Mouse (Mus musculus): ENCODE measurements at regions not wholly inside any gene's neighbourhood (a gene's known extent, or its start where the extent isn't known, plus 50 kb on each side); places are given as distances from the start of the nearest gene placed in this dataset.

GRCm38 (mm10) chr6:67179416-67179815 lies 58.6 kb upstream of the Serbp1 start:
- no peaks in the 10 kb centered on the region for H3K36me3 ChIP-seq (replicated peaks; ENCODE audit: control insufficient read depth, insufficient read depth, low read length)
- WGBS = 64% methylated on average over 7 of the region's 7 CpGs
- no peak overlapping the region for H3K9ac ChIP-seq (replicated peaks; ENCODE audit: low read depth, low read length)
- no peak for DNase-seq (ENCODE audit: low spot score)
- peaks cover 23% of the 10 kb centered on the region for H3K4me1 ChIP-seq (ENCODE audit: control insufficient read depth, insufficient read depth)
- no peaks in the 10 kb centered on the region; the same call in 1 of the 2 replicates for H3K9me3 ChIP-seq (replicated peaks; ENCODE audit: control insufficient read depth, low read length)
- H3K4me3 ChIP-seq (ENCODE audit: low read depth, low read length) = no peak overlapping the region
- no peak overlapping the region for H3K27ac ChIP-seq (ENCODE audit: low read depth)
- no peaks in the 10 kb centered on the region for H3K27me3 ChIP-seq (ENCODE audit: control insufficient read depth, insufficient read depth, low read length)
- ATAC-seq (ENCODE audit: insufficient read depth, low read depth) = no peak
- no peak overlapping the region for H3K4me2 ChIP-seq (ENCODE audit: low read depth, low read length)
- TF ChIP-seq EP300 (IDR thresholded peaks at IDR 0.05; ENCODE audit: low read depth) (no peak), CTCF (IDR thresholded peaks at IDR 0.05; ENCODE audit: low read depth) (no peak)

DNA sequence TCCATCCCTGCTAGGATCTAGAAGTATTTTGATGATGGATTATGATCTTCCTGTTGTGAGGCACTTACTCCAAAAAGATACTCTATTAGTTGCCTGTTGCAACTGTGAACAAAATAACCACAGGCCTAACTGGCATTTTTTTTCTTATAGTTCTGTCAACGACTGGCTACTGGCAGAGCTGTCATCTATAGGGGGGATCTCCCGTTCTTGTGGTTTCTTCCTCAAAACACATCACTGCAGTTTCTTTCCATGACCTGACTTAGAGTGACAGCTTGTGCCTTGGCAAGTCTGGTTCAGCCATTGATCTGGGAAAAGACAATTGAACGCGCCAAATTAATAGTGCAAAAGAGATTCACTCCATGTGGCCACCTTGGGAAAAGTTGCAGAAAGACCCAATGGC lies 59.4 kb upstream of the Serbp1 start:
- Histone ChIP-seq H3K4me2 (ENCODE audit: low read depth, low read length) (no peak overlapping the region), H3K36me3 (replicated peaks; ENCODE audit: control insufficient read depth, insufficient read depth, low read length) (no peaks in the 10 kb centered on the region), H3K4me1 (ENCODE audit: control insufficient read depth, insufficient read depth) (peaks cover 23% of the 10 kb centered on the region), H3K4me3 (ENCODE audit: low read depth, low read length) (no peak overlapping the region), H3K9me3 (replicated peaks; ENCODE audit: control insufficient read depth, low read length) (no peaks in the 10 kb centered on the region; the same call in 1 of the 2 replicates), H3K9ac (replicated peaks; ENCODE audit: low read depth, low read length) (no peak overlapping the region), H3K27me3 (ENCODE audit: control insufficient read depth, insufficient read depth, low read length) (no peaks in the 10 kb centered on the region), H3K27ac (ENCODE audit: low read depth) (0 out of 2 replicates have a peak overlapping the region, but pooled peaks have one; percentile 6)
- WGBS = 81% methylated on average over 4 of the region's 4 CpGs
- TF ChIP-seq CTCF (IDR thresholded peaks at IDR 0.05; ENCODE audit: low read depth) (no peak), EP300 (IDR thresholded peaks at IDR 0.05; ENCODE audit: low read depth) (no peak)
- no peak for DNase-seq (ENCODE audit: low spot score)
- no peak for ATAC-seq (ENCODE audit: insufficient read depth, low read depth)

DNA sequence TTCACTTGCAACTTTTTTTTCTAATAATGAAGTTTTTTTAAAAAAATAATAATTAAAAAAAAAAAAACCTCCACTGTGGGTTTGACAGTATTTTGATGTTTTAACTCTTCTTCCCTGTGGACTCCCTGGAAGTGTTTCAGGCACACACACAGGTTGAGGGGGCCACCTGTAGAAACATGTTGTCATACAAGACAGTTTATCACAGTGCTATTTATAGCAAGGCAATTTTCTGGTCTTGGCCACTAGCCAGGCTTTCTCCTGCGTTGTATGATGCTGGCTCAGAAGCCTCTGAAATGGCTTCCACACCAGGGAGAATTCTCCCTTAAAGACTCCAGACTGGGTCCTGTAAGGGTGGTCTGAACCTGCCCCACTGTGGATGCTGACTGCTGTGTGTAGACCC lies 59.9 kb upstream of the Serbp1 start:
- Histone ChIP-seq H3K27ac (ENCODE audit: low read depth) (0 out of 2 replicates have a peak overlapping the region, but pooled peaks have one; percentile 6), H3K9ac (replicated peaks; ENCODE audit: low read depth, low read length) (no peak overlapping the region), H3K4me1 (ENCODE audit: control insufficient read depth, insufficient read depth) (peaks cover 23% of the 10 kb centered on the region), H3K4me2 (ENCODE audit: low read depth, low read length) (no peak overlapping the region), H3K36me3 (replicated peaks; ENCODE audit: control insufficient read depth, insufficient read depth, low read length) (no peaks in the 10 kb centered on the region), H3K4me3 (ENCODE audit: low read depth, low read length) (no peak overlapping the region), H3K9me3 (replicated peaks; ENCODE audit: control insufficient read depth, low read length) (no peaks in the 10 kb centered on the region; the same call in 1 of the 2 replicates), H3K27me3 (ENCODE audit: control insufficient read depth, insufficient read depth, low read length) (no peaks in the 10 kb centered on the region)
- TF ChIP-seq EP300 (IDR thresholded peaks at IDR 0.05; ENCODE audit: low read depth) = no peak
- TF ChIP-seq CTCF (IDR thresholded peaks at IDR 0.05; ENCODE audit: low read depth) = no peak
- WGBS = 4% methylated on average over 1 of the region's 1 CpGs
- DNase-seq (ENCODE audit: low spot score) = peak; percentile 81
- peak; percentile 87 for ATAC-seq (ENCODE audit: insufficient read depth, low read depth)

DNA sequence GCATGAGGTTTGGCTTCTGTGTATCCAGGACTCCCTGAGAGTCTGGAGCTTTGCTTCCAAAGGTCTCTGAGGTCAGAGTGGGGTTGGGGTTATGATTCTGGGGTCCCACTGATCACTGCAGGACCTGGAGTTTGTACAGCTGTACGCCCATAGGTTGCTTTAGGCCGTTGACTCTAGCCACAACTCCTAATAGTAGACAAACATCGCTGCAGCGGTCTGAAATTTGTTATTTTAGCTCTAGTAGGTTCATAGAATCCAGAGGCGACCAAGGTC lies 67.4 kb upstream of the Serbp1 start:
- ATAC-seq (ENCODE audit: insufficient read depth, low read depth) (no peak), DNase-seq (ENCODE audit: low spot score) (no peak)
- WGBS = 83% methylated on average over 5 of the region's 5 CpGs
- H3K4me3 ChIP-seq (ENCODE audit: low read depth, low read length) = peak overlapping the region; percentile 17; the same call in 1 of the 2 replicates
- TF ChIP-seq CTCF (IDR thresholded peaks at IDR 0.05; ENCODE audit: low read depth) (no peak), EP300 (IDR thresholded peaks at IDR 0.05; ENCODE audit: low read depth) (no peak)
- H3K27ac ChIP-seq (ENCODE audit: low read depth) = peak overlapping the region; percentile 61; the same call in 1 of the 2 replicates
- no peaks in the 10 kb centered on the region for H3K27me3 ChIP-seq (ENCODE audit: control insufficient read depth, insufficient read depth, low read length)
- no peaks in the 10 kb centered on the region for H3K4me1 ChIP-seq (ENCODE audit: control insufficient read depth, insufficient read depth)
- no peaks in the 10 kb centered on the region; the same call in 1 of the 2 replicates for H3K9me3 ChIP-seq (replicated peaks; ENCODE audit: control insufficient read depth, low read length)
- no peak overlapping the region for H3K9ac ChIP-seq (replicated peaks; ENCODE audit: low read depth, low read length)
- no peaks in the 10 kb centered on the region for H3K36me3 ChIP-seq (replicated peaks; ENCODE audit: control insufficient read depth, insufficient read depth, low read length)
- H3K4me2 ChIP-seq (ENCODE audit: low read depth, low read length) = peak overlapping the region; percentile 36

DNA sequence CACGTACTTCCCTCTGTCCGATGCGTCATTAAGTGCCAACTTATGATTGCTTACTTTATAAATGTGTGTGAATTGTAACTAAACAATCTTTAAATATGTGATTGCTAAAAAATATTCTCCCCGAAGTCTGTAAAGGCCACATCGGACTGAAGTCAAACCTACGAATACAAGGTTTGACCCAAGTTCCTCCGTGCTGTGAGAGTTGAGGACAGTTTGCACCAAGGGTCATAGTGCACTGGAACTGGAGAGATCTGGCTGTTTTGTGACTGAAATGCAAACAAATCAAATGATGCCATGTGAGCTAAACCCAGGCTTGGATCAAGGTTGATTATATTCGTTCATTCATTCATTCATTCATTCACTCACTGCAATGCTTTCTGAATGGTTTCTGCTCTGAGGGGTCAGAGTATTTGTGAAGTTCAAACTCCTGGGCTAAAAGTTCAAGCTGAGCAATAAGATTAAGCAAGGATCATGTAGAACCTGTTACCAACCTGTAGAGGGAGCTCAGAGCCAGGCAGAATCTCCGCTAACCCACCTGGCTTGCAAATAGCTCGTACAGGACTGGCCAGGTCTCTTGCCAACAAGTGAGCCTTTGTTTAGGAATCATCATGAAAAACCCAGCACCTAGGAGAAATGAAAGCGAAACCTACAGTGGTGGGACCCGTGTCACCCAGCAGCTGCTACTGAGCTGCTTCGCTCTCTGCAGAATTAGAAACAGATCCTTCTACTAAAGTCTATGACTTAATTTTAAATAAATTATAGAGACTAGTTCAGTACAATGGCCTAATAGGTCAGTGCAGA lies 67.9 kb upstream of the Serbp1 start:
- Histone ChIP-seq H3K9me3 (replicated peaks; ENCODE audit: control insufficient read depth, low read length) (no peaks in the 10 kb centered on the region; the same call in 1 of the 2 replicates), H3K4me2 (ENCODE audit: low read depth, low read length) (peak overlapping the region; percentile 36), H3K4me3 (ENCODE audit: low read depth, low read length) (peak overlapping the region; percentile 17; the same call in 1 of the 2 replicates), H3K27me3 (ENCODE audit: control insufficient read depth, insufficient read depth, low read length) (no peaks in the 10 kb centered on the region), H3K9ac (replicated peaks; ENCODE audit: low read depth, low read length) (no peak overlapping the region), H3K36me3 (replicated peaks; ENCODE audit: control insufficient read depth, insufficient read depth, low read length) (no peaks in the 10 kb centered on the region), H3K27ac (ENCODE audit: low read depth) (peak overlapping the region; percentile 61; the same call in 1 of the 2 replicates), H3K4me1 (ENCODE audit: control insufficient read depth, insufficient read depth) (no peaks in the 10 kb centered on the region)
- DNase-seq (ENCODE audit: low spot score) (peak; percentile 88), ATAC-seq (ENCODE audit: insufficient read depth, low read depth) (peak; percentile 90)
- TF ChIP-seq EP300 (IDR thresholded peaks at IDR 0.05; ENCODE audit: low read depth) (no peak), CTCF (IDR thresholded peaks at IDR 0.05; ENCODE audit: low read depth) (peak; percentile 83)
- WGBS = 39% methylated on average over 13 of the region's 13 CpGs

Data from heart, postnatal 0 days (tissue).